Mouse (Mus musculus) R1 (cell line): Measurements from ENCODE around the gene B3gnt8.

Experiments used
- DNase-seq: peaks from one replicate; pipeline ENCODE4 v3.0.0-alpha.2; 2018; ENCODE audit warnings: low read depth, low spot score

Gene B3gnt8

GRCm38 (mm10) chr7:25657785-25658184, 31.3 kb downstream of the B3gnt8 start:
- no peak for DNase-seq

- peak; percentile 100 for DNase-seq
Measured at GRCm38 (mm10) chr7:25658657-25659472, 32.4 kb downstream of the B3gnt8 start, which contains the start of the genes Bckdha and Exosc5. Bckdha (minus strand) TSS chr7:25658981. Exosc5 (plus strand) TSS chr7:25659164.

- DNase-seq = no peak
Measured at GRCm38 (mm10) chr7:25666381-25666780, 39.9 kb downstream of the B3gnt8 start.

GRCm38 (mm10) chr7:25669158-25669557, 42.7 kb downstream of the B3gnt8 start:
- DNase-seq = peak; percentile 62

- peak; percentile 95 for DNase-seq
Measured at GRCm38 (mm10) chr7:25669631-25670030, 43.2 kb downstream of the B3gnt8 start.

- peak; percentile 68 for DNase-seq
Measured at GRCm38 (mm10) chr7:25670096-25670495, 43.6 kb downstream of the B3gnt8 start.

- no peak for DNase-seq
Measured at GRCm38 (mm10) chr7:25671686-25672085, 45.2 kb downstream of the B3gnt8 start.

- peak; percentile 85 for DNase-seq
Measured at GRCm38 (mm10) chr7:25672442-25672841, 46.0 kb downstream of the B3gnt8 start.

- no peak for DNase-seq
Measured at GRCm38 (mm10) chr7:25674297-25674696, 47.8 kb downstream of the B3gnt8 start.

- no peak for DNase-seq
Measured at GRCm38 (mm10) chr7:25674719-25675300, 48.4 kb downstream of the B3gnt8 start, which contains the start of gene Tmem91. Tmem91 (minus strand) TSS chr7:25675166.

- DNase-seq = no peak
Measured at GRCm38 (mm10) chr7:25675405-25675804, 49.0 kb downstream of the B3gnt8 start.

GRCm38 (mm10) chr7:25676085-25676781, 49.8 kb downstream of the B3gnt8 start:
- DNase-seq = no peak

GRCm38 (mm10) chr7:25677013-25677412, 50.6 kb downstream of the B3gnt8 start:
- DNase-seq = no peak

- no peak for DNase-seq
Measured at GRCm38 (mm10) chr7:25679971-25680370, 53.5 kb downstream of the B3gnt8 start.

GRCm38 (mm10) chr7:25680514-25681258, 54.2 kb downstream of the B3gnt8 start, which contains the start of gene B9d2:
B9d2 (plus strand) TSS chr7:25680780.
- DNase-seq = peak; percentile 97

GRCm38 (mm10) chr7:25681341-25682231, 55.1 kb downstream of the B3gnt8 start:
- DNase-seq = no peak

GRCm38 (mm10) chr7:25683474-25684180, 57.2 kb downstream of the B3gnt8 start:
- DNase-seq = peak; percentile 55

GRCm38 (mm10) chr7:25684659-25685058, 58.2 kb downstream of the B3gnt8 start:
- no peak for DNase-seq
